Mouse (Mus musculus) stomach, embryonic 15.5 days (tissue): ENCODE measurements around the gene Kcnk15. TPM values are rescaled to one million over a fixed set of nuclear protein-coding genes. Genes with fewer than 3 reads are reported as not detected.

Experiments
- ATAC-seq: fragments of 200-750 bp; cut with Nextera tagmentation; 2 replicates; pipeline ENCODE4 v1.8.0; 2017; ENCODE audit warnings: low read depth, moderate number of reproducible peaks, moderate TSS enrichment; ENCODE audit not compliant: insufficient read depth, low FRiP score
- H3K27ac ChIP-seq: fragments of 300-500 bp; sonication (generic); 2 replicates; pipeline ENCODE4 v1.5.1; 2015; ENCODE audit warnings: mild to moderate bottlenecking, inconsistent platforms
- H3K27me3 ChIP-seq: fragments of 300-500 bp; sonication (generic); replicated peaks from 2 replicates; pipeline ENCODE4 v1.6.1; 2015; ENCODE audit warnings: inconsistent platforms
- H3K36me3 ChIP-seq: fragments of 300-500 bp; sonication (generic); 2 replicates; pipeline ENCODE4 v1.6.1; 2015; ENCODE audit warnings: inconsistent platforms
- H3K4me1 ChIP-seq: fragments of 300-500 bp; sonication (generic); 2 replicates; pipeline ENCODE4 v1.6.1; 2015; ENCODE audit warnings: inconsistent platforms
- H3K4me2 ChIP-seq: fragments of 300-500 bp; sonication (generic); 2 replicates; pipeline ENCODE4 v1.6.1; 2015; ENCODE audit warnings: mild to moderate bottlenecking, inconsistent platforms
- H3K4me3 ChIP-seq: fragments of 300-500 bp; sonication (generic); replicated peaks from 2 replicates; pipeline ENCODE4 v1.5.1; 2015; ENCODE audit warnings: inconsistent platforms
- H3K9ac ChIP-seq: fragments of 300-500 bp; sonication (generic); 2 replicates; pipeline ENCODE4 v1.6.1; 2015; ENCODE audit warnings: inconsistent platforms
- H3K9me3 ChIP-seq: fragments of 300-500 bp; sonication (generic); 2 replicates; pipeline ENCODE4 v1.6.1; 2016; ENCODE audit warnings: inconsistent platforms
- WGBS: fragments of 180-500 bp; shearing (Covaris S2); methylation state at CpG from one replicate; pipeline ENCODE4 v1.1.7; 2015; 5-methylcytosine and 5-hydroxymethylcytosine counted together
- polyA plus RNA-seq: library from polyadenylated mRNA; unstranded; fragments of >200 nt; fragmentation: Nextera tagmentation; extraction: Ambion mirVana; gene quantifications from 2 replicates; pipeline ENCODE4 v1.2.1, GENCODE M21; 2015

Gene Kcnk15
- polyA plus RNA-seq, 1 experiment from 2014 or later, result not detected

GRCm38 (mm10) chr2:163838043-163838442, 15.4 kb upstream of the Kcnk15 start:
- Histone ChIP-seq H3K4me3 (no peak overlapping the region), H3K4me2 (no peak overlapping the region), H3K27ac (no peak overlapping the region), H3K4me1 (no peaks in the 10 kb centered on the region), H3K36me3 (no peaks in the 10 kb centered on the region), H3K27me3 (no peaks in the 10 kb centered on the region), H3K9ac (no peak overlapping the region), H3K9me3 (no peaks in the 10 kb centered on the region)
- no peak for ATAC-seq
- WGBS, result 31% methylated on average over 9 of the region's 9 CpGs

GRCm38 (mm10) chr2:163839519-163839918, 13.9 kb upstream of the Kcnk15 start:
- Histone ChIP-seq H3K4me2 (no peak overlapping the region), H3K9ac (no peak overlapping the region), H3K4me3 (no peak overlapping the region), H3K27ac (no peak overlapping the region), H3K9me3 (no peaks in the 10 kb centered on the region), H3K36me3 (no peaks in the 10 kb centered on the region), H3K27me3 (no peaks in the 10 kb centered on the region), H3K4me1 (no peaks in the 10 kb centered on the region)
- ATAC-seq, result no peak
- WGBS, result 60% methylated on average over 6 of the region's 6 CpGs

GRCm38 (mm10) chr2:163842043-163842442, 11.4 kb upstream of the Kcnk15 start:
- Histone ChIP-seq H3K4me1 (no peaks in the 10 kb centered on the region), H3K4me3 (no peak overlapping the region), H3K36me3 (no peaks in the 10 kb centered on the region), H3K9ac (no peak overlapping the region), H3K27ac (no peak overlapping the region), H3K4me2 (no peak overlapping the region), H3K9me3 (no peaks in the 10 kb centered on the region), H3K27me3 (no peaks in the 10 kb centered on the region)
- WGBS, result 50% methylated on average over 4 of the region's 4 CpGs
- no peak for ATAC-seq

- no peak for ATAC-seq
- peaks cover 12% of the 10 kb centered on the region; the same call in 1 of the 2 replicates for H3K4me1 ChIP-seq
- H3K27me3 ChIP-seq, result peaks cover 52% of the 10 kb centered on the region
Observed at GRCm38 (mm10) chr2:163857233-163857632, 3.8 kb downstream of the Kcnk15 start.

GRCm38 (mm10) chr2:163858254-163858947, 5.0 kb downstream of the Kcnk15 start:
- H3K36me3 ChIP-seq, result no peaks in the 10 kb centered on the region
- H3K9ac ChIP-seq, result no peak overlapping the region
- H3K4me1 ChIP-seq, result peaks cover 10% of the 10 kb centered on the region; the same call in 1 of the 2 replicates
- H3K27ac ChIP-seq, result no peak overlapping the region
- 14% methylated on average over 50 of the region's 50 CpGs for WGBS
- H3K9me3 ChIP-seq, result no peaks in the 10 kb centered on the region
- peak overlapping the region; percentile 42 for H3K4me2 ChIP-seq
- no peak overlapping the region; the same call in 1 of the 2 replicates for H3K4me3 ChIP-seq
- ATAC-seq, result no peak; the same call in 1 of the 2 replicates
- H3K27me3 ChIP-seq, result peaks cover 43% of the 10 kb centered on the region

More at GRCm38 (mm10) chr2:163857233-163857632, 3.8 kb downstream of the Kcnk15 start:
- Histone ChIP-seq H3K36me3 (no peaks in the 10 kb centered on the region), H3K4me2 (no peak overlapping the region), H3K9me3 (no peaks in the 10 kb centered on the region), H3K4me3 (no peak overlapping the region), H3K27ac (no peak overlapping the region), H3K9ac (no peak overlapping the region)
- WGBS, result 64% methylated on average over 6 of the region's 6 CpGs

- Histone ChIP-seq H3K4me1 (no peaks in the 10 kb centered on the region), H3K27ac (no peak overlapping the region), H3K9me3 (no peaks in the 10 kb centered on the region), H3K4me2 (no peak overlapping the region), H3K27me3 (no peaks in the 10 kb centered on the region), H3K36me3 (no peaks in the 10 kb centered on the region), H3K9ac (no peak overlapping the region), H3K4me3 (no peak overlapping the region)
- 92% methylated on average over 5 of the region's 5 CpGs for WGBS
- ATAC-seq, result no peak
Observed at GRCm38 (mm10) chr2:163865311-163865710, 11.9 kb downstream of the Kcnk15 start.

- Histone ChIP-seq H3K27me3 (no peaks in the 10 kb centered on the region), H3K9me3 (no peaks in the 10 kb centered on the region), H3K27ac (no peak overlapping the region), H3K9ac (no peak overlapping the region), H3K4me2 (no peak overlapping the region), H3K4me3 (no peak overlapping the region), H3K4me1 (no peaks in the 10 kb centered on the region), H3K36me3 (no peaks in the 10 kb centered on the region)
- whole genome bisulfite sequencing, result 85% methylated on average over 9 of the region's 9 CpGs
- no peak for ATAC-seq
Observed at GRCm38 (mm10) chr2:163866061-163866460, 12.6 kb downstream of the Kcnk15 start.

- Histone ChIP-seq H3K4me2 (no peak overlapping the region), H3K27ac (no peak overlapping the region), H3K36me3 (no peaks in the 10 kb centered on the region), H3K27me3 (no peaks in the 10 kb centered on the region), H3K4me3 (no peak overlapping the region), H3K9ac (no peak overlapping the region), H3K9me3 (no peaks in the 10 kb centered on the region), H3K4me1 (no peaks in the 10 kb centered on the region)
- WGBS, result 53% methylated on average over 5 of the region's 5 CpGs
- ATAC-seq, result no peak
Observed at GRCm38 (mm10) chr2:163869783-163870182, 16.3 kb downstream of the Kcnk15 start.

GRCm38 (mm10) chr2:163871266-163871665, 17.8 kb downstream of the Kcnk15 start:
- H3K9ac ChIP-seq, result no peak overlapping the region
- H3K27me3 ChIP-seq, result no peaks in the 10 kb centered on the region
- no peak overlapping the region for H3K27ac ChIP-seq
- H3K9me3 ChIP-seq, result no peaks in the 10 kb centered on the region
- no peaks in the 10 kb centered on the region for H3K36me3 ChIP-seq
- WGBS, result 86% methylated on average over 4 of the region's 4 CpGs
- no peak overlapping the region for H3K4me3 ChIP-seq
- no peaks in the 10 kb centered on the region for H3K4me1 ChIP-seq
- no peak overlapping the region for H3K4me2 ChIP-seq
- ATAC-seq, result no peak

- Histone ChIP-seq H3K36me3 (no peaks in the 10 kb centered on the region), H3K27me3 (no peaks in the 10 kb centered on the region), H3K9ac (no peak overlapping the region), H3K4me3 (no peak overlapping the region), H3K4me1 (no peaks in the 10 kb centered on the region), H3K4me2 (no peak overlapping the region), H3K9me3 (no peaks in the 10 kb centered on the region), H3K27ac (no peak overlapping the region)
- ATAC-seq, result no peak
- 36% methylated on average over 3 of the region's 3 CpGs for WGBS
Observed at GRCm38 (mm10) chr2:163871906-163872305, 18.5 kb downstream of the Kcnk15 start.

GRCm38 (mm10) chr2:163874877-163875276, 21.4 kb downstream of the Kcnk15 start:
- no peak for ATAC-seq
- Histone ChIP-seq H3K9me3 (no peaks in the 10 kb centered on the region), H3K4me3 (no peak overlapping the region), H3K27ac (no peak overlapping the region), H3K9ac (no peak overlapping the region), H3K4me1 (no peaks in the 10 kb centered on the region), H3K4me2 (no peak overlapping the region), H3K36me3 (no peaks in the 10 kb centered on the region), H3K27me3 (no peaks in the 10 kb centered on the region)
- 52% methylated on average over 5 of the region's 5 CpGs for WGBS

GRCm38 (mm10) chr2:163875484-163875883, 22.0 kb downstream of the Kcnk15 start:
- H3K9me3 ChIP-seq, result no peaks in the 10 kb centered on the region
- WGBS, result 76% methylated on average over 7 of the region's 7 CpGs
- H3K27ac ChIP-seq, result no peak overlapping the region
- no peak for ATAC-seq
- H3K27me3 ChIP-seq, result no peaks in the 10 kb centered on the region
- H3K4me2 ChIP-seq, result no peak overlapping the region
- H3K4me1 ChIP-seq, result no peaks in the 10 kb centered on the region
- H3K9ac ChIP-seq, result no peak overlapping the region
- no peaks in the 10 kb centered on the region for H3K36me3 ChIP-seq
- H3K4me3 ChIP-seq, result no peak overlapping the region
